Mouse (Mus musculus): ENCODE measurements around the gene Phf21a.

Phf21a gene

GRCm38 (mm10) chr2:92092817-92093216 is at the start of gene Phf21a:
Phf21a (plus strand) TSS chr2:92093117.
- DNase-seq = no peak

DNA sequence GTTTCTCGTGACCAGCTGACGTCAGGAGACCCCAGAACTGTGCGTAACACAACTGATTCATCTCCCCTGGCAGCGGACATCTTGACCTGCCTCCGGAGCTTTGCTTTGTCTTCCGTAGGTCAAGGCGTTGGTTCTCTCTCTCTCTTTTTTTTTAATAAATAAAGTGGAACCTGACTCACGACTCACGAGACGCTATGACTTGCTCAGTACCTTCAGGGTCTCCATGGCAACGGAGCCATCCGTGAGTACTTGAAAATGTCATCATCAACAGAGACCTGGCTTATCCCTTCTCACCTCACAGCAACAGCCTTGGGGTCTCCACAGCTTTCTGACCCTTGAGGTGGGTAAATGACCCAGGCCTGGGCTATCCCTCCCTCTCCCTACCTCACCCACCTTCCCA is 49.6 kb upstream of the Phf21a start:
- no peak for DNase-seq

- no peak for DNase-seq
Observed at GRCm38 (mm10) chr2:92047601-92048000, 45.3 kb upstream of the Phf21a start.

DNA sequence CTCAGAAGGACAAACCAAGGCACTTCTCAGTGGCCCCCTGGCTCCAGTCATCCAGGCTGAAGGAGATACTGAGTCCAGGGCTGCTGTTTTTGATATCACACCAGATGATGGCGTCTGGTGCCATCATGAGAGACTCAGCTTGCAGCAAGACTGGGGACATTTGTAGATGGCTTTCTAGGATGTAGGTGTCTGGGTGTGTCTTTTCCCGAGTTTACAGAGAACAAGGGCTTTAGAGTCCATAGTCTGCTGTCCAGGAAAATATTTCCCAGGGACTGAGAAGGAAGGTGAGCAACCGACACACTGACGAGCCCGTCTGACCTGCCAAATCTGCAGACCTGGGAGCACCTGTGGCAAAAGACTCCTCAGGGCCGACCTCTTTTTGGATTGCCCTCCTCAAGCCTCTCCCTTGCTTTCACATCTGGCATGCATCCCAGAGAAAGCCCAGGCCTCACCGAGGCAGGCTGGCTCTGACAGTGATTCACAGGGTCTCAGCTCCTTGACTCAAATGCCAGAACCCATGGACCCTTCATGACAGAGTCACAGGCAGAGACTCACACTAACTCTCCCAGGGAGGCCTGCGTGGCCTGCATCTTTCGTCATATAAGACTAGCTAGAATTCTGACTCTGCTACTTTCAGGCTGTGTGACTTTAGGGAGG is 44.8 kb upstream of the Phf21a start:
- DNase-seq = no peak

DNA sequence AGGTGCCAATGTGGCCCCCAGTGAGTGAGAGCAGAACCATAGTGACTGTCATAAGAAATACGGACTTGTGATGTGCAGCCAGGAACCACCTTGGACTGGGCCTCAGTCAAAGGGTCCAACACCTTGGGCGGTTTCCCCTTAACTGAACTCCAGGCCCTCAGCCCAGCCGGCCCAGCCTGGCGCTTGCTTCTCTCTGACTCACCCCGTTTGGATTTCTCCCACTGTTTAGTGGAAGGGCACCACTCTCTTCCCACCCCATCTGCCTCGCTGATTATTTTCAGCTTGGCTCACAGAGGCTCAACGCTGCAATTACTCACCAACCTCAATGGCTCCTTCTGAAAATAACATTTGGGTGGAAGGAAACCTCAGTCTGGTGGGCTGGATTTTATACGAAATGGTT is 40.7 kb upstream of the Phf21a start:
- DNase-seq = peak in 1 of 2 experiments; percentile 28

GRCm38 (mm10) chr2:92052754-92053153 is 40.2 kb upstream of the Phf21a start:
- DNase-seq = no peak

- DNase-seq = peak; percentile 84 to 88
Observed at GRCm38 (mm10) chr2:92055101-92055813, 37.7 kb upstream of the Phf21a start.

DNA sequence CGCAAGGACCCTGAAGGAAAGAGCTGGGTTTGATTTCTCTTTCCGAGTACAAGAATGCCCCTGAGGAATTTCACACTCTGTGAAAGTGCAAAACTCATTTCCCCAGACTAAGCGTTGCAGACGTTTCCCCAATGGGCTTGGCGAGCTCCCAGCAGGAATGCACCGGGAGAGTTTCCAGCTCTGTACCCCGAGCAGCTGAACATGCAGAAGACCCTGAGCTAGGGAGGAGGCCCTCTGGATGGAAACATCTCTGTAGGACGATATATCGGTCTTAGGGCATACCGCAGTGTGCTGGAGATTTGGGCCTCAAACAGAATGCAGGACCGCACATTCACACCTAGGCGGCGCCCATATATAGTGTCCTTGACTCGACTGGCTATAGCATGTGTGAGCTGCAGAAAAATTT is 37.1 kb upstream of the Phf21a start:
- DNase-seq = peak; percentile 74 to 76

DNA sequence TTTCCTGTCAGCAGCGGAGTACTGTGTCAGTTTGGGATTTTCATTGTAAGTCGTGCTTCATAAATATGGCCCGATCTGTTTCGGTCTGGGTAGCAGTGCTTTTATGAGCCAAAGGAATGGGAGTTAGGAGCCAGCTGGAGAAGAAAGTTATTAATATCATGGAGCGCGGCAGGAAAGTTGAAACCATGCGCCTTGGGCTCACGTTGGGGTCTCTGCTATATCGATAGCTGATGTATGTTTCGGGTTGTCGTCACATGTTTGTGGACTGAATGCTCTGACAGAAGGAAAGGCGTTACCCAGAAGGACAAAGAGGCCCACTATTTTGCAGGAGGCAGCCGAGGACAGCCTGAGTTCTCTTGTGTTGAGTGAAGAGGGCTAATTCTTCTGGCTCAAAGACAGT is 36.2 kb upstream of the Phf21a start:
- DNase-seq = no peak

GRCm38 (mm10) chr2:92058469-92058868 is 34.4 kb upstream of the Phf21a start:
- DNase-seq = peak; percentile 97 to 99

GRCm38 (mm10) chr2:92058936-92059335 is 34.0 kb upstream of the Phf21a start:
- peak in 1 of 2 experiments; percentile 51 for DNase-seq

- peak; percentile 90 for DNase-seq
Observed at GRCm38 (mm10) chr2:92059481-92060220, 33.3 kb upstream of the Phf21a start.

- DNase-seq = peak; percentile 55 to 60
Observed at GRCm38 (mm10) chr2:92060291-92060690, 32.6 kb upstream of the Phf21a start.

GRCm38 (mm10) chr2:92061337-92061736 is 31.6 kb upstream of the Phf21a start:
- DNase-seq = no peak

GRCm38 (mm10) chr2:92063106-92063505 is 29.8 kb upstream of the Phf21a start:
- no peak for DNase-seq

DNA sequence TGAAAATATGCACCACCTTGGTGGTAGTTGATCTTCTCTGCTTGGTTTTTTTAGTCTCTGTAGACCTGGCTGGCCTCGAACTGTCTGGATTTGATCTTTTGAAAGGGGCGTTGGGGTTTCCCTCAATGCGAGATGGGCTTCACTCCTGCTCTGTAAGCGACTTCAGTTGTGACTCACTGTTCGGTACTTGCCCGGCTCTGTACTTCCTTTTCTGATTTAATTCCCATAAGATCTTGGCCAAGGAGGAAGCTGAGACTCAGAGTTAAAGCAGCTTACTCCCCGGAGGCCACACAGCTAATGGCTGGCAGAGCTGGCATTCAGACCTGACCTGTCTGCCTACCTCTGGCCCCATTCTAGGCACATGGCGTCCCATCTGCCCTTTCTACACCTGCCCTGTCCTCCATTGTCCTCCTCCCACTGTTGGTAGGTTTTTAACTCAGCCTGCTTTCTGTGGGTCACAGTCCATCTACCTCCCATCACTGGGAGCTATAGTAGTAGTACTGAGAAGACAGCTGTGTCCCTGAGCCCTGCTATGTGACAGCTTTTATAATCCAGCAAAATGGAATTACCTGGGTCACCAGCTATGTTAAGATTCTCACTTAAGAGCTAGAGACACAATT is 27.5 kb upstream of the Phf21a start:
- DNase-seq = no peak

GRCm38 (mm10) chr2:92065938-92066337 is 27.0 kb upstream of the Phf21a start:
- DNase-seq = no peak

- no peak for DNase-seq
Observed at GRCm38 (mm10) chr2:92066899-92067298, 26.0 kb upstream of the Phf21a start.

- no peak for DNase-seq
Observed at GRCm38 (mm10) chr2:92067600-92067999, 25.3 kb upstream of the Phf21a start.

DNA sequence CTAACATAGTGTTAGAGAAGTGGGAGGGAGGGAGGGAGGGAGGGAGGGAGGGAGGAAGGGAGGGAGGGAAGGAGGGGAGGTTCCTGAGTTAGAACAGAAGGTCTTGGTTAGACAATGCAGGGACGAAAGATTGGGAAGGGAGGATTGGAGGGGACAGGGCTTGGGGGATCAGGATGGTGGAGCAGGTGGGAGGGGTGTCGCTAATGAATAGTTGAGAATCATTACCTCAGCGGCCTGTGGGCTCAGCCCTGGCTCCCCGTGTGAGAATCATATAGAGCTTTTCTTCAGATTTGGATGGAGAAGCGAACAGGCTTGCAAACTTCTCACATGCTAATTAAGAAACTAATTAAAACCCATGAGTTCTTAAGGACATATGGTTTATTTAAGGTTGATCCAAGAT is 23.3 kb upstream of the Phf21a start:
- no peak for DNase-seq

- DNase-seq = no peak
Observed at GRCm38 (mm10) chr2:92071143-92071542, 21.8 kb upstream of the Phf21a start.

- DNase-seq = peak; percentile 81 to 87
Observed at GRCm38 (mm10) chr2:92076086-92076692, 16.7 kb upstream of the Phf21a start.

- no peak for DNase-seq
Observed at GRCm38 (mm10) chr2:92082196-92082595, 10.7 kb upstream of the Phf21a start.
